Mouse (Mus musculus) lung, postnatal 0 days (tissue): ENCODE data around the gene Nol12.

ENCODE experiments used
- CTCF ChIP-seq: IDR thresholded peaks from 2 replicates; pipeline ENCODE4 v1.5.1; 2016; ENCODE audit warnings: antibody characterized with exemption, mild to moderate bottlenecking
- EP300 ChIP-seq: IDR thresholded peaks from 2 replicates; pipeline ENCODE4 v1.6.1; 2016; ENCODE audit warnings: antibody characterized with exemption, mild to moderate bottlenecking, control low read depth

- TF ChIP-seq CTCF, result no peak
- TF ChIP-seq EP300, result no peak
Observed at GRCm38 (mm10) chr15:78959537-78959936, 24.8 kb downstream of the Nol12 start.
